Mouse (Mus musculus): Measurements from ENCODE around the gene Trp53tg5. TPM values are rescaled to one million over a fixed set of nuclear protein-coding genes. Genes with fewer than 3 reads are reported as not detected.

Gene Trp53tg5
- polyA plus RNA-seq, 1 experiment from 2014 or later: not detected

DNA sequence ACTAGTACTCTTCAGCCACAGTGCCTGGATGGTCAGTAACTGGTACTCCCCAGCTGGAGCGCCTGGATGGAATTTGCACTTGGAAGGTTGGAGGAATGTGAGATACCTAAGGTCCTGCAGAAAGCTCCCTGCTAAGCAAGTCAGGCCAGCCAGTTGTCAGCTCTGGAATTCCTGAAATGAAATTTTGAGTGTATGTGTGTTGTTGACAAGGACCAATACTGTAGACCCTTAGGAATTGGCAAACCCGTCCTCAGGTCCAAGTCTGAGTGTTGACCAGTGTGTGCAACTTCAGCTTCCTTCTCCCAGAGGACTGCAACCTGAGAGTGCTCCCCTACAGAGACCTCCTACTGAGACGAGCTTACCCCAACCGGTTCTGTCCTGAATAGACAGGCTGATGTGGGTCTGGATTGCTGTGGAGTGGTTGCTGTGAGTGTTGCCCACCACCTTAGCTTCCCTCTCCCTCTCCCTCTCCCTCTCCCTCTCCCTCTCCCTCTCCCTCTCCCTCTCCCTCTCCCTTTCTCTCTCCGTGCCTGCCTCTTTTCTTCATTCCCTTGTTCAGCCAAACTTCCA lies 37.2 kb upstream of the Trp53tg5 start:
- Histone ChIP-seq H3K4me1 (replicated peaks; ENCODE audit: control insufficient read depth, insufficient read depth, low read length) (no peaks in the 10 kb centered on the region), H3K36me3 (ENCODE audit: control insufficient read depth, insufficient read depth) (peaks cover 13% of the 10 kb centered on the region), H3K9ac (ENCODE audit: low read depth, low read length) (no peak overlapping the region), H3K27me3 (replicated peaks; ENCODE audit: control insufficient read depth, insufficient read depth, low read length) (no peaks in the 10 kb centered on the region), H3K27ac (ENCODE audit: low read depth, low read length) (no peak overlapping the region), H3K9me3 (ENCODE audit: control insufficient read depth) (no peaks in the 10 kb centered on the region), H3K4me2 (replicated peaks; ENCODE audit: low read depth) (no peak overlapping the region), H3K4me3 (ENCODE audit: low read depth, low read length) (no peak overlapping the region)
- TF ChIP-seq CTCF (IDR thresholded peaks at IDR 0.05; ENCODE audit: low read depth): no peak
- no peak for ATAC-seq
- WGBS: 51% methylated on average over 5 of the region's 5 CpGs

DNA sequence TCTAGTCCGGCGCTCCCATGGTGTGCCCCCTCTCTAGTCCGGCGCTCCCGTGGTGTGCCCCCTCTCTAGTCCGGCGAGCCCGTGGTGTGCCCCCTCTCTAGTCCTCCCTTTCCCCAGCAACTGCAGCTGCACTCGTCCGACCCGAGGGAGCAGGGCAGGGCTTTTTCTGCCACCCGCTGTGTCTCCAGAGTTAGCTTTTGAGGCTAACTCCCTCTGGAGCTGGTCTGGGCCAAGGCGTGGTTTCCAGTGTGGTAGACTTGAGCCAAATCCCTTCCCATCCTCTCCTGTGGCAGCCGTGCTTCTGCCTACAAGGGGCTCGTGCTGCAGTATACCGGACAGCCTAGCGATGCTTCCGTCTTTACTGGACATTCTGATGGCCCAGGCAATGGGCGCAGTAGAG lies 34.3 kb upstream of the Trp53tg5 start:
- ATAC-seq: no peak
- Histone ChIP-seq H3K9ac (ENCODE audit: low read depth, low read length) (no peak overlapping the region), H3K36me3 (ENCODE audit: control insufficient read depth, insufficient read depth) (peaks cover 41% of the 10 kb centered on the region), H3K27me3 (replicated peaks; ENCODE audit: control insufficient read depth, insufficient read depth, low read length) (no peaks in the 10 kb centered on the region), H3K9me3 (ENCODE audit: control insufficient read depth) (no peaks in the 10 kb centered on the region), H3K4me1 (replicated peaks; ENCODE audit: control insufficient read depth, insufficient read depth, low read length) (no peaks in the 10 kb centered on the region), H3K27ac (ENCODE audit: low read depth, low read length) (no peak overlapping the region), H3K4me3 (ENCODE audit: low read depth, low read length) (no peak overlapping the region), H3K4me2 (replicated peaks; ENCODE audit: low read depth) (no peak overlapping the region)
- no peak for TF ChIP-seq CTCF (IDR thresholded peaks at IDR 0.05; ENCODE audit: low read depth)
- 91% methylated on average over 19 of the region's 19 CpGs for WGBS

DNA sequence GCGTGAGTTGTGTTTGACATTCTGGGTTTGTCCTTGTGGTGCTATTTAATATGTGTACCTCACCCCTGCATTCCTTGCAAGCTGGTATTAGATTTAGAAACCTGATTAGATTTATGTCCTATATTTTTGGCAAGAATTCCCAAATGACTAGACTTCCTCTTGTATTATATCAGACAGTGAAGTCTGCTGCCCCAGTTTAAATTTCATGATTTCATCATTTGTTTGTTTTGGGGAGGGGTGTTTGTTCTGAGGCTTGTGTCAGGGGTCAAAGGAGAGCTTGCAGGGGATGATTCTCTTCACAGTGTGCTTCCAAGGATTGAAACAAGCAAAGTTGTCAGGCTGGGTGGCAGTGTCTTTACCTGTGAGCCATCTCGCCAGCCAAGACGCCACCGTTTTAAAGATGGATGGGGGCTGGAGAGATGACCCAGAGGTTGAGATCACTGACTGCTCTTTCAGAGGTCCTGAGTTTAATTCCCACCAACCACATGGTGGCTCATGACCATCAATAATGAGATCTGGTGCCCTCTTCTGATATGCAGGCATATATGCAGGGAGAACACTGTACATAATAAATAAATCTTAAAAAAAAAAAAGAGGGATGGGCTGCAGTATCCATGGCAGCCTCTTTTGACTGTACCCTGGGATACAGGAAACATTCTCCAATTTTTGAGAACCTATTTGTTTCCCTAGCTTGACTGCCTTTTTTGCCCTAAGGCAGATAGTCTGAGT lies 32.3 kb upstream of the Trp53tg5 start:
- Histone ChIP-seq H3K27ac (ENCODE audit: low read depth, low read length) (no peak overlapping the region), H3K4me1 (replicated peaks; ENCODE audit: control insufficient read depth, insufficient read depth, low read length) (no peaks in the 10 kb centered on the region), H3K9ac (ENCODE audit: low read depth, low read length) (no peak overlapping the region), H3K36me3 (ENCODE audit: control insufficient read depth, insufficient read depth) (peaks cover 59% of the 10 kb centered on the region), H3K9me3 (ENCODE audit: control insufficient read depth) (no peaks in the 10 kb centered on the region), H3K27me3 (replicated peaks; ENCODE audit: control insufficient read depth, insufficient read depth, low read length) (no peaks in the 10 kb centered on the region), H3K4me2 (replicated peaks; ENCODE audit: low read depth) (no peak overlapping the region), H3K4me3 (ENCODE audit: low read depth, low read length) (no peak overlapping the region)
- TF ChIP-seq CTCF (IDR thresholded peaks at IDR 0.05; ENCODE audit: low read depth): peak; percentile 27; the same call in 1 of the 2 replicates
- WGBS: 80% methylated on average over 4 of the region's 4 CpGs
- ATAC-seq: no peak

DNA sequence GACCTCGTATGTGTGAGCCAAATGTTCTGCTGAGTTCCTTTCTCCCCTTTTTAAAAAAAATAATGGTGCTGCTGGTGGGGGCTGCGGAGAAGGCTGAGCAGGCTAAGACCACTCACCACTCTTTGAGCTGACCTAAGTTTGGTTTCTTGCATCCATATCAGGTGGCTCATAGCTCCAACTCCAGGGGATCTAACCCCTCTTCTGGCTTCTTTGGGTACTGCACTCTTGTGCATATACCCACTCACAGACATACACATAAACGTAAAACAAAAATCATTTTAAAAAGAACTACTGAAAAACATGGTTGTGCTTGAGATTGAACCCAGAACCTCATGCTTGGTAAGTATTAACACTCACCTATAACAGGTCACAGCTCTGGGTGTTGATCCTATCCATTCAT lies 31.4 kb upstream of the Trp53tg5 start:
- H3K27me3 ChIP-seq (replicated peaks; ENCODE audit: control insufficient read depth, insufficient read depth, low read length): no peaks in the 10 kb centered on the region
- 98% methylated on average over 3 of the region's 3 CpGs for WGBS
- no peak for ATAC-seq

DNA sequence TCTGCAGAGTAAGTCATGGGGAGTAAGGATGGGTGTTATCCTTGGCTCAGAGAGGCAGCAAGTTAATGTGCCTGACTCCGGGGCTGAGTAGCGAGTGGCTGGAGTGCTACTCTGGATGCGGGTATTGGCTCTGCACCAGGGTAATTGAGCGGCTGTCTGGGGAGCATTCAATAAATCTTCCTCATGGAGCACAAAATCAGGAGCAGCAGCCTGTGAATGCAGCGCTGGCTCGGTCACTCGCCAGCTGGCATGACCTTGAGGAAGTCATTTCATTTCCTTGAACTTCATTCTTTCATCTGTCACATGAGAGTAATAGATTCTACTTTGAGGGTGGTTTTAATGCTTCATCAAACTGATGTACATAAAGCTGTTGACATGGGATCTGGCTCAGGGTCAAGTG lies 27.0 kb upstream of the Trp53tg5 start:
- no peak for ATAC-seq
- Histone ChIP-seq H3K9ac (ENCODE audit: low read depth, low read length) (no peak overlapping the region), H3K27ac (ENCODE audit: low read depth, low read length) (no peak overlapping the region), H3K36me3 (ENCODE audit: control insufficient read depth, insufficient read depth) (peaks cover 57% of the 10 kb centered on the region), H3K4me3 (ENCODE audit: low read depth, low read length) (no peak overlapping the region), H3K4me1 (replicated peaks; ENCODE audit: control insufficient read depth, insufficient read depth, low read length) (0 out of 2 replicates have a peak, but pooled peaks cover 4% of the 10 kb centered on the region), H3K9me3 (ENCODE audit: control insufficient read depth) (no peaks in the 10 kb centered on the region), H3K27me3 (replicated peaks; ENCODE audit: control insufficient read depth, insufficient read depth, low read length) (no peaks in the 10 kb centered on the region), H3K4me2 (replicated peaks; ENCODE audit: low read depth) (no peak overlapping the region)
- 86% methylated on average over 7 of the region's 7 CpGs for WGBS
- TF ChIP-seq CTCF (IDR thresholded peaks at IDR 0.05; ENCODE audit: low read depth): no peak

More for the DNA sequence above, 31.4 kb upstream of the Trp53tg5 start:
- no peak overlapping the region for H3K4me3 ChIP-seq (ENCODE audit: low read depth, low read length)
- H3K4me1 ChIP-seq (replicated peaks; ENCODE audit: control insufficient read depth, insufficient read depth, low read length): no peaks in the 10 kb centered on the region
- H3K9me3 ChIP-seq (ENCODE audit: control insufficient read depth): no peaks in the 10 kb centered on the region
- H3K36me3 ChIP-seq (ENCODE audit: control insufficient read depth, insufficient read depth): peaks cover 68% of the 10 kb centered on the region
- no peak overlapping the region for H3K27ac ChIP-seq (ENCODE audit: low read depth, low read length)
- no peak overlapping the region for H3K9ac ChIP-seq (ENCODE audit: low read depth, low read length)
- peak; percentile 32 for TF ChIP-seq CTCF (IDR thresholded peaks at IDR 0.05; ENCODE audit: low read depth)
- no peak overlapping the region for H3K4me2 ChIP-seq (replicated peaks; ENCODE audit: low read depth)

DNA sequence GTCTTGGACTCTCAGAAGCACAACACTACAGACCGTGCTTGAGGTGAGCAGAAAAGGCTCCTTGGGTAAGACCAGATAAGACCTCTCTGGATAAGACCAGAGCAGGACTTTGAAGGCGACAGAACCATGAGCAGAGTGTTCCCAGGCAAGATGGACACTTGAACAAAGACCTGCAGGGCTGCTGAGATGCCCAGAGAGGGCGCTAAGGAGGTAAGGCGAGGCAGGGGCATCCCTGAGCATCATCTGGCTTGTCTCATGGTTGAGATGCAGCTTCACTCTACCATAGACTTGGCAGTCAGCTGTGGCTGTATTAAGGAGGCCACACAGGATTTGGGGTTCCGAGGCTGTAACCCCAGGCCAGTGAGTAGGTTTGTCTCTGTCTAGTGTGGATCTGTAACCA lies 25.8 kb upstream of the Trp53tg5 start:
- Histone ChIP-seq H3K9me3 (ENCODE audit: control insufficient read depth) (no peaks in the 10 kb centered on the region), H3K4me3 (ENCODE audit: low read depth, low read length) (no peak overlapping the region), H3K4me2 (replicated peaks; ENCODE audit: low read depth) (no peak overlapping the region), H3K9ac (ENCODE audit: low read depth, low read length) (no peak overlapping the region), H3K4me1 (replicated peaks; ENCODE audit: control insufficient read depth, insufficient read depth, low read length) (0 out of 2 replicates have a peak, but pooled peaks cover 4% of the 10 kb centered on the region), H3K27me3 (replicated peaks; ENCODE audit: control insufficient read depth, insufficient read depth, low read length) (no peaks in the 10 kb centered on the region), H3K36me3 (ENCODE audit: control insufficient read depth, insufficient read depth) (peaks cover 45% of the 10 kb centered on the region), H3K27ac (ENCODE audit: low read depth, low read length) (no peak overlapping the region)
- 74% methylated on average over 5 of the region's 5 CpGs for WGBS
- TF ChIP-seq CTCF (IDR thresholded peaks at IDR 0.05; ENCODE audit: low read depth): peak; percentile 47
- ATAC-seq: no peak

All from intestine, postnatal 0 days (tissue).